Mouse (Mus musculus): ENCODE measurements around the gene D1Ertd622e. TPM values are rescaled to one million over a fixed set of nuclear protein-coding genes. Genes with fewer than 3 reads are reported as not detected.

Gene D1Ertd622e
- polyA plus RNA-seq, 1 experiment from 2014 or later: 13.9 TPM

GRCm38 (mm10) chr1:97631843-97632470 is 29.9 kb downstream of the D1Ertd622e start:
- Histone ChIP-seq H3K27ac (no peak overlapping the region), H3K27me3 (no peaks in the 10 kb centered on the region)
- WGBS: 69% methylated on average over 5 of the region's 5 CpGs

GRCm38 (mm10) chr1:97630146-97630545 is 31.7 kb downstream of the D1Ertd622e start:
- ATAC-seq (ENCODE audit: insufficient number of reproducible peaks, low FRiP score, low TSS enrichment, low read depth): no peak
- Histone ChIP-seq H3K9ac (no peak overlapping the region), H3K36me3 (no peaks in the 10 kb centered on the region), H3K4me2 (no peak overlapping the region), H3K9me3 (no peaks in the 10 kb centered on the region), H3K27me3 (no peaks in the 10 kb centered on the region), H3K4me3 (no peak overlapping the region), H3K27ac (no peak overlapping the region), H3K4me1 (no peaks in the 10 kb centered on the region)
- 66% methylated on average over 5 of the region's 5 CpGs for WGBS

More at GRCm38 (mm10) chr1:97631843-97632470, 29.9 kb downstream of the D1Ertd622e start:
- no peak for ATAC-seq (ENCODE audit: insufficient number of reproducible peaks, low FRiP score, low TSS enrichment, low read depth)
- Histone ChIP-seq H3K36me3 (no peaks in the 10 kb centered on the region), H3K4me3 (no peak overlapping the region), H3K4me2 (no peak overlapping the region), H3K9me3 (no peaks in the 10 kb centered on the region), H3K4me1 (no peaks in the 10 kb centered on the region), H3K9ac (no peak overlapping the region)

GRCm38 (mm10) chr1:97628859-97629258 is 33.0 kb downstream of the D1Ertd622e start:
- Histone ChIP-seq H3K4me2 (no peak overlapping the region), H3K9me3 (no peaks in the 10 kb centered on the region), H3K4me1 (no peaks in the 10 kb centered on the region), H3K4me3 (no peak overlapping the region), H3K27me3 (no peaks in the 10 kb centered on the region), H3K9ac (no peak overlapping the region), H3K27ac (no peak overlapping the region), H3K36me3 (no peaks in the 10 kb centered on the region)
- WGBS: 75% methylated on average over 7 of the region's 7 CpGs
- ATAC-seq (ENCODE audit: insufficient number of reproducible peaks, low FRiP score, low TSS enrichment, low read depth): no peak

GRCm38 (mm10) chr1:97628016-97628415 is 33.9 kb downstream of the D1Ertd622e start:
- Histone ChIP-seq H3K9ac (no peak overlapping the region), H3K4me3 (no peak overlapping the region), H3K36me3 (no peaks in the 10 kb centered on the region), H3K27ac (no peak overlapping the region), H3K9me3 (no peaks in the 10 kb centered on the region), H3K4me1 (no peaks in the 10 kb centered on the region), H3K4me2 (no peak overlapping the region), H3K27me3 (no peaks in the 10 kb centered on the region)
- 85% methylated on average over 8 of the region's 8 CpGs for WGBS
- no peak for ATAC-seq (ENCODE audit: insufficient number of reproducible peaks, low FRiP score, low TSS enrichment, low read depth)

GRCm38 (mm10) chr1:97625427-97625826 is 36.4 kb downstream of the D1Ertd622e start:
- 71% methylated on average over 6 of the region's 6 CpGs for WGBS
- no peak overlapping the region for H3K4me3 ChIP-seq
- no peaks in the 10 kb centered on the region for H3K27me3 ChIP-seq
- no peak overlapping the region for H3K9ac ChIP-seq
- H3K4me1 ChIP-seq: no peaks in the 10 kb centered on the region
- no peak overlapping the region for H3K4me2 ChIP-seq
- H3K9me3 ChIP-seq: no peaks in the 10 kb centered on the region
- no peaks in the 10 kb centered on the region for H3K36me3 ChIP-seq
- no peak overlapping the region for H3K27ac ChIP-seq
- no peak for ATAC-seq (ENCODE audit: insufficient number of reproducible peaks, low FRiP score, low TSS enrichment, low read depth)

- no peak overlapping the region for H3K9ac ChIP-seq
- ATAC-seq (ENCODE audit: insufficient number of reproducible peaks, low FRiP score, low TSS enrichment, low read depth): no peak
- no peaks in the 10 kb centered on the region for H3K27me3 ChIP-seq
- H3K27ac ChIP-seq: no peak overlapping the region
- H3K36me3 ChIP-seq: no peaks in the 10 kb centered on the region
- no peaks in the 10 kb centered on the region for H3K9me3 ChIP-seq
- no peak overlapping the region for H3K4me2 ChIP-seq
- H3K4me1 ChIP-seq: no peaks in the 10 kb centered on the region
- 37% methylated on average over 2 of the region's 2 CpGs for WGBS
- H3K4me3 ChIP-seq: no peak overlapping the region
These were observed 37.5 kb downstream of the D1Ertd622e start for GRCm38 (mm10) chr1:97624386-97624785.

- no peak for ATAC-seq (ENCODE audit: insufficient number of reproducible peaks, low FRiP score, low TSS enrichment, low read depth)
- Histone ChIP-seq H3K9me3 (no peaks in the 10 kb centered on the region), H3K36me3 (no peaks in the 10 kb centered on the region), H3K4me2 (no peak overlapping the region), H3K4me1 (no peaks in the 10 kb centered on the region), H3K4me3 (no peak overlapping the region), H3K27me3 (no peaks in the 10 kb centered on the region), H3K27ac (no peak overlapping the region), H3K9ac (no peak overlapping the region)
- WGBS: 7% methylated on average over 1 of the region's 1 CpGs
These were observed 38.5 kb downstream of the D1Ertd622e start for GRCm38 (mm10) chr1:97623214-97623856.

GRCm38 (mm10) chr1:97622574-97623208 is 39.2 kb downstream of the D1Ertd622e start:
- Histone ChIP-seq H3K27ac (no peak overlapping the region), H3K9me3 (no peaks in the 10 kb centered on the region), H3K9ac (no peak overlapping the region), H3K4me1 (no peaks in the 10 kb centered on the region), H3K4me2 (no peak overlapping the region), H3K4me3 (no peak overlapping the region), H3K27me3 (no peaks in the 10 kb centered on the region), H3K36me3 (no peaks in the 10 kb centered on the region)
- WGBS: 31% methylated on average over 5 of the region's 5 CpGs
- no peak for ATAC-seq (ENCODE audit: insufficient number of reproducible peaks, low FRiP score, low TSS enrichment, low read depth)

- Histone ChIP-seq H3K36me3 (no peaks in the 10 kb centered on the region), H3K4me3 (no peak overlapping the region), H3K9me3 (no peaks in the 10 kb centered on the region), H3K4me1 (no peaks in the 10 kb centered on the region), H3K27ac (no peak overlapping the region), H3K27me3 (no peaks in the 10 kb centered on the region), H3K9ac (no peak overlapping the region), H3K4me2 (no peak overlapping the region)
- WGBS: 82% methylated on average over 8 of the region's 8 CpGs
- no peak for ATAC-seq (ENCODE audit: insufficient number of reproducible peaks, low FRiP score, low TSS enrichment, low read depth)
These were observed 42.1 kb downstream of the D1Ertd622e start for GRCm38 (mm10) chr1:97619621-97620320.

GRCm38 (mm10) chr1:97615525-97615924 is 46.3 kb downstream of the D1Ertd622e start:
- no peak overlapping the region for H3K27ac ChIP-seq

GRCm38 (mm10) chr1:97614531-97615462 is 47.1 kb downstream of the D1Ertd622e start:
- WGBS: 80% methylated on average over 11 of the region's 11 CpGs
- Histone ChIP-seq H3K9ac (no peak overlapping the region), H3K4me2 (no peak overlapping the region), H3K27me3 (no peaks in the 10 kb centered on the region), H3K27ac (no peak overlapping the region), H3K4me1 (no peaks in the 10 kb centered on the region), H3K9me3 (no peaks in the 10 kb centered on the region), H3K36me3 (no peaks in the 10 kb centered on the region), H3K4me3 (no peak overlapping the region)
- no peak for ATAC-seq (ENCODE audit: insufficient number of reproducible peaks, low FRiP score, low TSS enrichment, low read depth)

More at GRCm38 (mm10) chr1:97615525-97615924, 46.3 kb downstream of the D1Ertd622e start:
- no peak for ATAC-seq (ENCODE audit: insufficient number of reproducible peaks, low FRiP score, low TSS enrichment, low read depth)
- 65% methylated on average over 1 of the region's 1 CpGs for WGBS
- Histone ChIP-seq H3K27me3 (no peaks in the 10 kb centered on the region), H3K4me3 (no peak overlapping the region), H3K36me3 (no peaks in the 10 kb centered on the region), H3K4me1 (no peaks in the 10 kb centered on the region), H3K9me3 (no peaks in the 10 kb centered on the region), H3K4me2 (no peak overlapping the region), H3K9ac (no peak overlapping the region)
